Mouse (Mus musculus) C2C12 (cell line): ENCODE measurements around the gene Dagla. TPM values are rescaled to one million over a fixed set of nuclear protein-coding genes. Genes with fewer than 3 reads are reported as not detected.

ENCODE experiments used
- H3K27me3 ChIP-seq: one replicate; pipeline ENCODE4 v1.6.1; 2011; ENCODE audit not compliant: control insufficient read depth, insufficient read depth, insufficient read length
- H3K36me3 ChIP-seq: one replicate; pipeline ENCODE4 v1.6.1; 2011; ENCODE audit not compliant: control insufficient read depth, insufficient read depth
- H3K4me3 ChIP-seq: one replicate; pipeline ENCODE4 v1.5.1; 2011; ENCODE audit warnings: mild to moderate bottlenecking, control low read depth; ENCODE audit not compliant: poor library complexity, insufficient read depth, severe bottlenecking
- H3K79me2 ChIP-seq: one replicate; pipeline ENCODE4 v1.6.1; 2011; ENCODE audit not compliant: control insufficient read depth, insufficient read depth
- H3K79me3 ChIP-seq: one replicate; pipeline ENCODE4 v1.6.1; 2011; ENCODE audit warnings: low read depth, control low read depth
- H3ac ChIP-seq: one replicate; pipeline ENCODE3; 2011; ENCODE audit warnings: low read depth; ENCODE audit not compliant: control insufficient read depth, insufficient read length
- CEBPB ChIP-seq: IDR thresholded peaks from one replicate; pipeline ENCODE4 v1.6.1; 2011; ENCODE audit warnings: low read depth, mild to moderate bottlenecking, control low read depth, moderate library complexity
- CTCF ChIP-seq: IDR thresholded peaks from one replicate; pipeline ENCODE4 v1.5.1; 2011; ENCODE audit not compliant: control insufficient read depth, insufficient read depth, insufficient read length
- FOSL1 ChIP-seq: IDR thresholded peaks from one replicate; pipeline ENCODE4 v1.8.0; 2011; ENCODE audit warnings: mild to moderate bottlenecking, low read length; ENCODE audit not compliant: poor library complexity, insufficient read depth, severe bottlenecking
- MAX ChIP-seq: IDR thresholded peaks from one replicate; pipeline ENCODE4 v1.6.1; 2011; ENCODE audit warnings: mild to moderate bottlenecking, control low read depth
- MYOD1 ChIP-seq: IDR thresholded peaks from one replicate; pipeline ENCODE4 v1.6.1; 2011; ENCODE audit warnings: low read depth; ENCODE audit not compliant: control insufficient read depth, insufficient read length
- MYOG ChIP-seq: IDR thresholded peaks from one replicate; pipeline ENCODE4 v1.6.1; 2011; ENCODE audit not compliant: control insufficient read depth, insufficient read length; ENCODE audit errors: extremely low read depth
- USF1 ChIP-seq: IDR thresholded peaks from one replicate; pipeline ENCODE4 v1.6.1; 2011; ENCODE audit warnings: low read depth, mild to moderate bottlenecking, control low read depth, moderate library complexity
- polyA plus RNA-seq: library from polyadenylated mRNA; unstranded; fragments of >200 nt; fragmentation: generic; extraction: Trizol; gene quantifications from one replicate; pipeline ENCODE4 v1.2.1, GENCODE M21; 2012; ENCODE audit warnings: missing spikeins

Gene Dagla
- polyA plus RNA-seq, 1 experiment = 8.3 TPM

DNA sequence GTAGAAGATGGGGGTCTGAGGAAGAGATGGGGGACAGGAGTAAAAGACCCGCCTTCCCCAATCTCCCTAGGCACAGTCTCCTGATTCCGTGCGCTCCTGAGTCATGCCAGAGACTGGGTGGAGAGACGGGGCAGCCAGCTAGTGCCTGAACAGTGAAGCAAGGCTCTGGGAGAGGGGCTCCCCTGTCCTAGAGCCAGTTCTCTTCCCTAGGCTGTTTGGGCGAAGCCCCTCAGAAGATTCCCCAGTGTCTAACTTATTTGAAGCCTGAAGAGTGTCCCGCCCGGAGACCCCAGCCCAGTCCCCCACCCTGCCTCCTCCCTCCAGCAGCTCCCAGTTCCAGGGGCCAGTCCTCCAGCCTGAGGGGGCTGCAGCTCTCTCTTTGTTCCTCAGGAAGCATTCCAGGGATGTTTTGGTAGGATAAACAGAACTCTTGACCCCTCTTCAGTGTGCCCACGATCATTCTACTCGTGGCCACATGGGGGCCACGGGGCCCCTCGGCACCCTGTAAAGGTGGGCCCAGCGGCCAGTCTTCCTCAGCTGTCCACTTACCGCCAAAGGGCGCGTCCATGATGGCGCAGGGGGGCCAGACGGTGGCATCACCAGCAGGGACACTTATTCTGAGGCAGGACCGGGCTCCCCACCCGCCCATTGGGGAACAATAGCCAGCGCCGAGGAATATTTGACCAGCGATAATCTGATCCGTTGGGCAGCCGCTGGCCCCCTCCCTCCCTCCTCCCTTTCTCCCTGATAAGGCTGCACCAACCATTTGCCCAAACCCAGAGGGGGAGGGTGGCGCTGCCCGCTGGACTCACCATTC, 79.8 kb downstream of the Dagla start:
- H3K79me2 ChIP-seq = no peaks in the 10 kb centered on the region
- H3K36me3 ChIP-seq = no peaks in the 10 kb centered on the region
- H3ac ChIP-seq = no peak overlapping the region
- H3K27me3 ChIP-seq = peaks cover 61% of the 10 kb centered on the region
- no peaks in the 10 kb centered on the region for H3K79me3 ChIP-seq
- TF ChIP-seq FOSL1 (no peak), MAX (no peak), MYOD1 (no peak), USF1 (no peak), CTCF (no peak), MYOG (no peak), CEBPB (no peak)
- no peak overlapping the region for H3K4me3 ChIP-seq

- Histone ChIP-seq H3K36me3 (no peaks in the 10 kb centered on the region), H3K4me3 (no peak overlapping the region), H3K79me3 (no peaks in the 10 kb centered on the region), H3K27me3 (peaks cover 51% of the 10 kb centered on the region), H3ac (no peak overlapping the region), H3K79me2 (no peaks in the 10 kb centered on the region)
- TF ChIP-seq CEBPB = no peak
- no peak for TF ChIP-seq MAX
- no peak for TF ChIP-seq CTCF
- no peak for TF ChIP-seq MYOG
- no peak for TF ChIP-seq USF1
- no peak for TF ChIP-seq FOSL1
- TF ChIP-seq MYOD1 = no peak
These were observed 81.1 kb downstream of the Dagla start for GRCm38 (mm10) chr19:10223561-10223960.

DNA sequence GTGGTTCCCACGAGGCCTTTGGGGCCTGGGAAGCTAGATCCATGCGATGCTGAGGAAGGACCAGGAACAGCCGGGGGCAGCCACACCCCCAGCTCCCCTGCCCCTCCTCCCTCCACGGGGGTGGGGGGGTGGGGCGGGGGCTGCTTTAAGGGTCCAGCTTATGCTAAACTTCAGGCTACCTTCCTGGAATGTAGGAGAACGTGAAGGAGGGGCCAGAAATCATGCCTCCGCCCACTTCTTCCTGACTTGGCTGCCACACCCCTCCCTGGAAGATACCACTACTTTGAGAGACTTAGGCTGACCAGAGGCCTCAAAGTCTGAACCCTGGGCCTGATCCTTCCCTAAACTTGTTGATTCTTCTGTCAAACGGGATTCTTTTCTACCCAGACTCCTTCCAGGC, 82.0 kb downstream of the Dagla start:
- TF ChIP-seq FOSL1 (no peak), CTCF (no peak), MYOD1 (no peak), USF1 (no peak), CEBPB (no peak), MYOG (no peak), MAX (no peak)
- Histone ChIP-seq H3K27me3 (peaks cover 43% of the 10 kb centered on the region), H3K4me3 (no peak overlapping the region), H3ac (no peak overlapping the region), H3K79me2 (no peaks in the 10 kb centered on the region), H3K36me3 (no peaks in the 10 kb centered on the region), H3K79me3 (no peaks in the 10 kb centered on the region)

- Histone ChIP-seq H3K79me2 (no peaks in the 10 kb centered on the region), H3K27me3 (peaks cover 41% of the 10 kb centered on the region), H3K36me3 (no peaks in the 10 kb centered on the region), H3K4me3 (no peak overlapping the region), H3ac (no peak overlapping the region), H3K79me3 (no peaks in the 10 kb centered on the region)
- TF ChIP-seq MYOD1 (no peak), CTCF (no peak), CEBPB (no peak), FOSL1 (no peak), MAX (no peak), USF1 (no peak), MYOG (no peak)
These were observed 83.1 kb downstream of the Dagla start for GRCm38 (mm10) chr19:10221585-10221984.

- no peak overlapping the region for H3ac ChIP-seq
- no peak for TF ChIP-seq CTCF
- TF ChIP-seq FOSL1 = no peak
- TF ChIP-seq USF1 = no peak
- no peak for TF ChIP-seq CEBPB
- no peak for TF ChIP-seq MYOD1
- TF ChIP-seq MYOG = no peak
- TF ChIP-seq MAX = no peak
- H3K79me2 ChIP-seq = no peaks in the 10 kb centered on the region
- no peaks in the 10 kb centered on the region for H3K36me3 ChIP-seq
- no peak overlapping the region for H3K4me3 ChIP-seq
- no peaks in the 10 kb centered on the region for H3K79me3 ChIP-seq
- peaks cover 32% of the 10 kb centered on the region for H3K27me3 ChIP-seq
These were observed 85.1 kb downstream of the Dagla start for GRCm38 (mm10) chr19:10219593-10219992.

DNA sequence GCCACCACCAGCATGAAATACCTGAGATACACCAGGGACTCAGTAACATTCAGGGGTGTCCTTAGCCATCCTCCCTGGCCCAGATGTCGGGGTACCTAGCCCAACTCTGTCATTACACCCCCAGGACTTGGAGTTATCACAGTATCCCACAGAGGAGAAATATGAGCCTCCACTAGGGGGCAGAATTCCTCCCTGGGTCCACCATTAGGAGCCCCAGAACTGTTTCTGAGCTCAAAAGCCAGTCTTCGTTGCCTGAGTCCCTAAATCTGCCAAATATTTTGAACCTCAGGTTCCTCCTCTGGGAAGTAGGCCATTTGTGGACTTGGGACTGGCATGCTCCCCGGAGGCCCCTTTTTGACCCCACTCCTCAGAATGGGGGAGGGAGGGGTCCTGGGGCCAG, 85.6 kb downstream of the Dagla start:
- Histone ChIP-seq H3K79me3 (no peaks in the 10 kb centered on the region), H3K79me2 (no peaks in the 10 kb centered on the region), H3ac (no peak overlapping the region), H3K36me3 (no peaks in the 10 kb centered on the region), H3K27me3 (peaks cover 28% of the 10 kb centered on the region), H3K4me3 (no peak overlapping the region)
- TF ChIP-seq USF1 = no peak
- no peak for TF ChIP-seq FOSL1
- TF ChIP-seq CTCF = peak; percentile 16
- no peak for TF ChIP-seq MAX
